Mouse (Mus musculus): ENCODE measurements at regions not wholly inside any gene's neighbourhood (a gene's known extent, or its start where the extent isn't known, plus 50 kb on each side); places are given as distances from the start of the nearest gene placed in this dataset.
"Not testable (repeated sequence)": the region's sequence is repeated elsewhere in the genome, so short reads cannot be mapped to it uniquely, and the experiment has no call there.

DNA sequence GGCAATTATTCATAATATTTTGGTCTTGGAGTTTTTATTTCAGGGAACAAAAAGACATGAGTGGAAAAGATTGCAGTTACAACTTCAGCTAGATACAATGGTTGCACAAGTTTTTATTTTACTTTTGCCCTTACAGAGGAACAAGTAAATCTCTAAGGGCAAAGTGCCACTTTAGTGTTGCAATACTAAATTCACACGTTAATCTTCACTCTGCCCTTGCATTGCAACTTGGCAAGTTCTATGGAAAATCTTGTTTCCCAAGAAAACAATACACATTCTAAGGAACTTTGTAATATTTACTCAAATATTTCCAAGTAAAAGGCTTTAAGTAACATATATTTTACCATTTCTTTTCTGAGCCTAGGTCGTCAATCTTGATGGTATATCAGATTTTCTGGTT is 85.9 kb downstream of the Chil6 start:
- DNase-seq: no peak

DNA sequence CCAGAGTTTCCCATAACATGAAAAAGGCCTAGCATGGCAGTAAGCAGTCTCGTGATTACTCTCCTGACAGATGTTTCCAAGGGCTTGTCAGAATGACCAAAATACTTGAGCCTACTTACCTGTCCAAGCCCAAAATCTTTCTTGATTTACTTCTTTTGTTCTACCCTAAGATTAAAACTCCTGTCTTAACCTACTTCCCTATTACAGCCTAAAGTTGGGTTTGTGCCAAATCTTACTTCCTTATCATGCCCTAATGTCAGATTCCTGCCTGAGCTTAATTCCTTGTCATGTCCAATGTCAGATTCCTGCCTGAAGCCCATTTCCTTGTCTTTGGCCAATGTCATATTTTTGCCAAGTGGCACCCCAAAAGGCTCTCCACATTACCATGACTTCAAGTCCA is 89.0 kb downstream of the Chil6 start:
- no peak for DNase-seq

DNA sequence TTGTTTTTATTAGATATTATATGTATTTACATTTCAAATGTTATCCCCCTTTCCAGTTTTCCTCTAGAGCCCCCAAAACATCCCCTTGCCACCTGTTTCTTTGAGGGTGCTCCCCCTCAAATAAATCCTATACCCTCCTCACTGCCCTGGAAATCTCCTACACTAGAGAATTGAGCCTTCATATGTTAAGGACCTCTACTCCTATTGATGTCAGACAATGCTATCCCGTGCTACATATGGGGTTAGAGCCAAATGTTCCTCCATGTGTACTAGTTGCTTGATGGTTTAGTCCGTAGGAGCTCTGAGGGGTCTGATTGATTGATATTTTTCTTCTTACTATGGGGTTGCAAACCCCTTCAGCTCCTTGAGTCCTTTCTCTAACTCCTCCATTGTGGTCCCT is 73.6 kb upstream of the Chil4 start:
- DNase-seq: no peak

DNA sequence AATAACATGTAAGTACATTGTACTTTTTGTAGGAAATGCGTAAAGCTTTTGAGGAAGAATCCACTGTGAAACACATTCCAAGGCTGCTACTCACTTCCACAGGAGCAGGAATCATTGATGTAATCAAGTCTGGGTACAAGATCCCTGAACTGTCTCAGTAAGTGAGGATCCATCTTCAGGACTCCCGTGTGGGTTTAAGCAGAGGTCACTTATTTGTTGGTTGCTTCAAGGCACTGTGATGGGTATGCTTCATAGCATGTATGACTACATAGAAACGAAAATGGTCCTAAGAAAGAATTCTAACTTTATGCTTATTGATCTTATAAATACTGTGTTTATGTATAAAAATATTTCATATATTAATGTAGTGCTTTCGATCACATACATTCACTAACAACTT is 72.6 kb upstream of the Chil4 start:
- DNase-seq: no peak

DNA sequence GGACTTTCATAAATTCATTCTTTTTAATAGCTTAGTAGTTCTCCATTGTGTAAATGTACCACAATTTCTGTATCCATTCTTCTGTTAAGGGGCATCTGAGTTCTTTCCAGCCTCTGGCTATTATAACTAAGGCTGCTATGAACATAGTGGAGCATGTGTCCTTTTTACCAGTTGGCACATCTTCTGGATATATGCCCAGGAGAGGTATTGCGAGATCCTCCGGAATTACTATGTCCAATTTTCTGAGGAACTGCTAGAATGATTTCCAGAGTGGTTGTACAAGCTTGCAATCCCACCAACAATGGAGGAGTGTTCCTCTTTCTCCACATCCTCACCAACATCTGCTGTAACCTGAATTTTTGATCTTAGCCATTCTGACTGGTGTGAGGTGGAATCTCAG is 59.3 kb upstream of the Chil4 start:
- peak in 1 of 2 experiments; percentile 3 for DNase-seq

DNA sequence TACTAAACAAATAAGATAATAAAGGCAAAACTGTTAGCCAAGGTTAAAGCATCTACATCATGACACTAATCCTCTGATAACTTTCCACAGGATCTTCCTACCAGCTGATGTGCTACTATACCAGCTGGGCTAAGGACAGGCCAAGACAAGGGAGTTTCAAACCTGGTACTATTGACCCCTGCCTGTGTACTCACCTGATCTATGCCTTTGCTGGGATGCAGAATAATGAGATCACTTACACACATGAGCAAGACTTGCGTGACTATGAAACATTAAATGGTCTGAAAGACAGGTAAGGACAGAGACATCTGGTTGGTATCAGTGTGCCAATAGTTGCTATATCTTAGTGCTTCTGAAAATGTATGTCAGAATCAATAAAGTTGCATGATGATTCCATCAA is 56.4 kb upstream of the Chil4 start:
- DNase-seq: not testable (repeated sequence)

Measured in adrenal gland, postnatal 36 days (tissue).